Mouse (Mus musculus) monocyte, adult 59 days (primary cell): ENCODE measurements around the gene Sbno2. TPM values are rescaled to one million over a fixed set of nuclear protein-coding genes. Genes with fewer than 3 reads are reported as not detected.

Experiments
- total RNA-seq, 2 experiments: library from RNA; stranded (reverse); gene quantifications; one replicate each; pipeline ENCODE4 v1.2.4; 2023

Gene Sbno2
- 100 to 1,000 TPM; 221 to 224 TPM for total RNA-seq

DNA sequence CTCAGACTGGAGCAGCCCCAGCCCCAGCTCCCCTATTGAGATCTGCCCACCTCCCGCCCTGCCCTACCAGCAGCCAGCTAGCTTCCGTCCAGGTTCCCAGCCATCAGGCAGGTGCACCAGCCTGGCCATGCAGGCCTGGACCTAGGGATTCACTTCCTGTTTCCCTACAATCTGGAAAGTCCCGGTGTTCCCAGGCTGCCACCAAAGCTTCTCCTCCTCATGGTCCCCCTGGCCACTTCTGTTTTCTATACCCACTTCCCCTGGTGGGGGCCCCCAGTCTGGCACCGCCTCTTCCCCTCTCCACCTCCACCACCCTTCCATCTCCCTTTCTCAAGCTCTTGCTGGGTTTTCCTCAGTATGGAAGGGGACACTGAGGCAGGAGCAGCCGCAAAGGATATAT, at the start of gene Sbno2:
TSS of gene Sbno2 (minus strand) at position 112 of the 400 bp plus-strand sequence.

DNA sequence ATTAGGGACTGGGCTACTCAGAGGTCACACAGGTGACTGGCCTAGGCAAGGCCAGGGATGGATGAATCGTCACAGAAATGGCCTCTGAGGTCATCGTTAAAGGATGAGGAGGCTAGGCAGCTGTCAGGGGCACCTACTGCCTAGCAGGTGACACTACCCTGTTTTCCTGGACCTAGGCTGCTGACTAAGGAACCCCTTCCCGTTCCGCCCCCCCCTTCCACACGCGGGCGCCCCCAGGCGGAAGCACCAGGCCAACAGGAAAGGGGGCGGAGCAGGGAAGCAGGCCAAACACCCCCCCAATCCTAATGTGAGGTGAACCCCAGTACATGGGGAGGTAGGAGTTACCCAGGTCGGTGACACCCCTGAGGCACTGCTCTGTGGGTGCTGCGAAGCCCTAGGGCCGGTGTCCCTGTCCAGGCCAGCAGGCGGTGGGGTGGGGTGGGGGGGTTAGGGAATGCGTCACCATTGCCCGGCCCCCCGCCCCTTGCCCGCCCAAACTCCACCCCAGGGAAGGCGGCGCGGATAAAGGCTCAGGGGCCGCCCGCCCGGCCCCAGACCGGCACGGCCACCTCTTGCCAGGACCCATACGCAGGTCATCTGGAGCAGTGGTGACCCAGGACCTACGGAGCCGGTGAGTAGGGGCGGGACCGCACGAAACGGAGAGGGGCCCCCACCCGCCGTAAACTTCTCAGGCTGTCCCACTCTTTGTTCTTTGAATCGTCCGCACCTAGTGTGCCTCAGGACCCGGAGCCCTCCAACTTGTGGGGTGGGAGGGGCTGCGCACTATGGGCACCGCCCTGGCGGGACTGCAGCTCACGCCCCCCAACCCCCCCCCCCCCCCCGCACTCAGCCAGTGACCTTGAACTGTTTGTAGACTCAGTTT, 42.6 kb upstream of the Sbno2 start, which contains the start of gene Midn:
TSS of gene Midn (plus strand) at position 554 of the 883 bp plus-strand sequence.

DNA sequence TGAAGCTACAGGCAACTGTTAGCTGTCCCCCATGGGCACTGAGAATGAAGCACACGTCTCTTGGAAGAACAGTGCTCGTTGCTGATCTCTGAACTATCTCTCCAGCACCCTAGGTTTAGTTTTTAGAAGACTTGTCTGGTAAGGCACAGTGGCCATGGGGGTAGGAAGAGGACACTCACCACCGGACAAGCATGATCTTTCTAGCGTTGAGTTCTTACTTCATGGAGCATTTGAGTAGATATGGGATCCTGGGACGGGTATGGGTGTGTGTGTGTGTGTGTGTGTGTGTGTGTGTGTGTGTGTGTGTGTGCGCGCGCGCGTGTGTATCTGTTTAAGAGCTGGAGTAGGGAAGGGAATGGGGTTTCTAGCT, 35.3 kb upstream of the Sbno2 start, which contains the start of gene Cbarp:
TSS of gene Cbarp (minus strand) at position 170 of the 370 bp plus-strand sequence.

DNA sequence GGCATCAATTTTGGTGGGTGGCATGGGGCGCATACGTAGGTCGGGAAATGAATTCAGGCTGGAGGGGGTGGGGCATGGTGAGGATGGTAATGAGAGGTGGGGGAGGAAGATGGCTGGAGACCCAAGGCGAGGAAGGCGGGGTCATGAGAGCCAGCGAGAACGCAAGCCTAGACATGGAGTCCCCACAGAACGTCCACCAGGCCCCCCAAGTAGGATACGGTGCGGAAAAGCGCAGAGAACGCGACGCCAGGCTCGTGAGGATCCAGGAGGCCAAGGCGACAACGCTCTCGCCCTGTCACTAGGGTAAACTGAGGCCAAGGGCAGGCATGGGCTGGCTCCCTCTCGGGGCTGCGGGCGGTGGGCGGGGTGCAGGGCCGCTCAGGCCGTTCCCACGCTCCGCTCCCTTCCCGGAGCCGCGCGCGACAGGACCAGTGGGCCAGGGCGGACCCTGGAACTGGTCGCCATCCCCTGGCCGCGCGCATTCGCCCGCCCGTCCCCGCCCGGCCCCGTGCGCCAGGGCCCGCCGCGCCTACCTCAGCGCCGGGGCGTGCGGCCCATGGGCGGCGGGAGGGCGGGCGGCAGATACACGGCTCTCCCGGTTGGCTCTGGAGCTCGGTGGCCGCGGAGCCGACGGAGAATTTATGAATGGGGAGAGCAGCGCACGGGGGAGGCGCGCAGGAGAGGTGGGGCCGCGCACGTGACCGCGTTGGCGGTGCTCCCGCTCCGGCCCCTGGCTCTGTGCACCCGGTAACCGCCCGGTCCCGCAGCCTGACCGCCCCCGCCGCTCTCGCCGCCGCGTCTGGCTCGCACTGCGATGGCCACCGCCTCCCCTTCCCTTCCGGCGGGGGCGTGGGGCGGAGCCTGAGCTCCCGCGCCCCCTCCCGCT, 33.4 kb upstream of the Sbno2 start, which contains the start of gene Atp5d:
TSS of gene Atp5d (plus strand) at position 80 of the 886 bp plus-strand sequence.

DNA sequence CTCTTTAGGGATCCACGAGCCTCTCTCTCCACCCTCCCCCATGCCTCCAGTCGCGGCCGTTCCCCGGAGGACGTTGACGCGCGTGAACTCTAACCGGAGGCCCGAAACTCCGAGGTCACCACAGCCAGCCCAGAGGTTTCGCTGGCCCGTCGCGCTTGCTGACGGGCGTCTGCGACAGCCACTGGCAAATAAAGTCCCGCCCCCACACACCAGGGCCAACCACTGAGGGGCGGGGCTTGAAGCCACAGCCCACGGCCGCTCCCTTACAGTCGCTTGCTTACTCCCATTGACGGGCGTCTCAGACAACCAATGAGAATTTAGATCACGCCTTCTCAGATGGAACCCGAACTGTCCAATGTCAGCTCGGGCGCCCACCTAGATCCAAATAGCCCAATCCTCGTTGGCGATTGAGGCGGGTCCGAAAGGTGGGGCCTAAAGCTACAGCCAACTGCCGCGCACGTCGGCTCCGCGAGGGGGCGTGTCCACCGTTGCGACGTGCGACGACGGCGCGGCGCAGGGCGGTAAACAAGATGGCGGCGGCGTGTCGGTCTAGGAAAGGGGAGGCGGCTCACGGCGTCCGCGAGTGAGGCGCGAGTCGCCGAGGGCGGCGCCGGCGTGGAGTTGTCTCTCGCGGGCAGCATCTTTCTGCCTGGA, 10.0 kb upstream of the Sbno2 start, which contains the start of gene Stk11:
TSS of gene Stk11 (plus strand) at position 514 of the 654 bp plus-strand sequence.

DNA sequence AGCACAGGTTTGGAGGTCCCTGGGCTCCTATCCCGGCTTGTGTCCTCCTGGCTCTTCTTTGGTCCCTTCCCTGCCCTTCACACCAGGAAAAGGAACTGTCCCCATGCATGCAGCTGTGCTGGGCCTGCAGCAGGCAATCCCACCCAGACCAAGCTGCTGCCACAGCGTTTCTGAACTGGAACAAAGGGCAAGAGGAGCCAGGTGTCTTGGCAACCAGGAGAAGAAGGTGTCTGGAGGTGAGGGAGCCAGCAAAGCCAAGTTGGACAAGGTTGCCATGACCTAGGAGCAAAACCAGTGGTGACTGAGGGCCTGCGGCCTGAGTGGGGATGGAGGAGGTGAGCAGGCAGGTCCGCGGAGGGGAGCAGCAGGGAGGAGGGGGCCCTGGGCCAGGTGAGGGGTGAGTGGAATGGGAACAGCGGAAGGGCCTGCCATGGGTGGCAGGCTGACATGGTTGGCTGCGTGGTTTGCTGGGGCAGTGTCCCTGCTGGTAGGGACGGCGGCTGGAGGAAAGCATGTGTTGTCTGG, 58.3 kb downstream of the Sbno2 start, which contains the start of gene Gpx4:
TSS of gene Gpx4 (plus strand) at position 126 of the 525 bp plus-strand sequence.

DNA sequence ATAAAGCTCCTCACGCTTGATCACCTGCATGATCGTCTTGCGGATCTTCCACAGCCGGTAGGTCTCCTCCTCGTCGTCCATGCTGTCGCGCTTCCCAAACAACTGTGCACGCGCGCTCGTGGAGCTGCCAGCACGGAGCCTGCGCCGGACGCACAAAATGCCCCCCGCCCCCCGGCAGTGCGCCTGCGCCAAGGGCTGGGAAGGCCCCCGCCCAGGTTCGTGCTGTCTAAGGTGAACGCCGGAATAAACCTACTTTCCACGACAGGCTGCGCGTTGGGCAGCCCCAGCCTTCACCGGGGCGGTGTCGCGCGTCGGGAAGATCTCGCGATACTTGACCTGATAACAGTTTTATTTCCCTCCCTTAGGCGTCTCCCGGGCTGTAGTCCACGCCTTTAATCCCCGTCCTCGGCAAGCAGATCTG, 65.8 kb downstream of the Sbno2 start, which contains the start of gene Polr2e:
TSS of gene Polr2e (minus strand) at position 237 of the 421 bp plus-strand sequence.

DNA sequence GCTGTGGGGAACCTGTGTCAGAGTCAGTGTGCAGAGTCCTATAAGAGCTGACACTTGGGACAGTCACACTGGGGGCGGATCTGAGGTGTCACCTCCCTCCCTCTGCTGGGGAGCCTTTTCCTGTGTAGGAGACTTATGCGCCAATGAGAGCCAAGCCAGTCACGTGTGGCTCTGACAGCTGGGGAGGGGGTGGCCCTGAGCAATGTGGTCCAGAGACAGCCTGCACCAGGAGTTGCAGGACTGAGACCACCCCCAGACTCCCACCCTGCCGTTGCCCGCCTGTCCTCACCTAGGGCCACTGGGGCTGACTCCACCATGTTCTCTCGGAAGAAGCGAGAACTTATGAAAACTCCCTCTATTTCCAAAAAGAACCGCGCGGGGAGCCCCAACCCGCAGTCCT, 88.9 kb downstream of the Sbno2 start, which contains the start of gene Arhgap45:
TSS of gene Arhgap45 (plus strand) at position 143 of the 400 bp plus-strand sequence.

Other genes with a start within 250 kb of the Sbno2 start
- 10 to 100 TPM in 1 of 2 experiments, 1 to 10 TPM in 1; 4.9 to 13.3 TPM for gene Prtn3, start 231.1 kb downstream of the Sbno2 start, total RNA-seq
- 1 to 10 TPM; 1.5 to 5.6 TPM for gene Plppr3, start 230.9 kb downstream of the Sbno2 start, total RNA-seq
- 1 to 10 TPM; 1.4 to 1.7 TPM for gene Elane, start 219.3 kb downstream of the Sbno2 start, total RNA-seq
- gene Cfd, start 214.7 kb downstream of the Sbno2 start, total RNA-seq = not detected
- 10 to 100 TPM; 33.8 to 45.6 TPM for gene Med16, start 196.6 kb downstream of the Sbno2 start, total RNA-seq
- not detected for gene Gm26602, start 194.7 kb downstream of the Sbno2 start, total RNA-seq
- gene Kiss1r, start 188.6 kb downstream of the Sbno2 start, total RNA-seq = 1 to 10 TPM; 1.1 to 1.5 TPM
- 100 to 1,000 TPM; 103 to 108 TPM for gene R3hdm4, start 184.4 kb downstream of the Sbno2 start, total RNA-seq
- 10 to 100 TPM; 72.0 to 93.0 TPM for gene Arid3a, start 178.5 kb downstream of the Sbno2 start, total RNA-seq
- gene Wdr18, start 145.4 kb downstream of the Sbno2 start, total RNA-seq = 10 to 100 TPM; 14.9 to 15.3 TPM
- not detected for gene Grin3b, start 134.9 kb downstream of the Sbno2 start, total RNA-seq
- 100 to 1,000 TPM; 159 to 170 TPM for gene Tmem259, start 121.2 kb downstream of the Sbno2 start, total RNA-seq
- 100 to 1,000 TPM; 264 to 285 TPM for gene Cnn2, start 117.0 kb downstream of the Sbno2 start, total RNA-seq
- gene Abca7, start 109.1 kb downstream of the Sbno2 start, total RNA-seq = 100 to 1,000 TPM; 123 to 126 TPM
- 100 to 1,000 TPM; 445 to 469 TPM for gene Arhgap45, start 88.9 kb downstream of the Sbno2 start, total RNA-seq
- gene Polr2e, start 65.8 kb downstream of the Sbno2 start, total RNA-seq = 10 to 100 TPM; 70.3 to 88.5 TPM
- gene Gpx4, start 58.4 kb downstream of the Sbno2 start, total RNA-seq = 100 to 1,000 TPM; 295 to 325 TPM
- gene Stk11, start 10.2 kb upstream of the Sbno2 start, total RNA-seq = 100 to 1,000 TPM; 122 to 129 TPM
- gene Atp5d, start 33.1 kb upstream of the Sbno2 start, total RNA-seq = 100 to 1,000 TPM; 165 to 182 TPM
- 1 to 10 TPM; 3.7 to 4.5 TPM for gene Cbarp, start 35.3 kb upstream of the Sbno2 start, total RNA-seq
- 100 to 1,000 TPM; 150 to 162 TPM for gene Midn, start 42.7 kb upstream of the Sbno2 start, total RNA-seq
- gene Cirbp, start 60.4 kb upstream of the Sbno2 start, total RNA-seq = 10 to 100 TPM; 46.0 to 76.6 TPM
- 10 to 100 TPM; 11.8 to 19.2 TPM for gene 1600002K03Rik, start 67.4 kb upstream of the Sbno2 start, total RNA-seq
- gene Efna2, start 73.9 kb upstream of the Sbno2 start, total RNA-seq = under 1 TPM; 0.24 to 0.49 TPM
- gene Mum1, start 120.9 kb upstream of the Sbno2 start, total RNA-seq = 10 to 100 TPM; 36.1 to 46.4 TPM
- 10 to 100 TPM; 70.2 to 74.7 TPM for gene Ndufs7, start 143.6 kb upstream of the Sbno2 start, total RNA-seq
- gene Gamt, start 155.4 kb upstream of the Sbno2 start, total RNA-seq = 10 to 100 TPM; 12.4 to 13.8 TPM
- 10 to 100 TPM; 83.2 to 97.3 TPM for gene Dazap1, start 155.9 kb upstream of the Sbno2 start, total RNA-seq
- 1,000 to 10,000 TPM; 1,532 to 1,602 TPM for gene Rps15, start 186.9 kb upstream of the Sbno2 start, total RNA-seq
- gene Apc2, start 190.4 kb upstream of the Sbno2 start, total RNA-seq = under 1 TPM in 1 of 2 experiments, not detected in 1; 0.06 TPM
- 10 to 100 TPM; 26.6 to 30.0 TPM for gene 2310011J03Rik, start 215.0 kb upstream of the Sbno2 start, total RNA-seq
- gene Pcsk4, start 223.9 kb upstream of the Sbno2 start, total RNA-seq = not detected
- gene Reep6, start 224.4 kb upstream of the Sbno2 start, total RNA-seq = not detected
- gene Adamtsl5, start 242.8 kb upstream of the Sbno2 start, total RNA-seq = under 1 TPM; 0.63 to 0.64 TPM